Mouse (Mus musculus): Measurements from ENCODE around the gene Plcg1.

The Plcg1 gene

DNA sequence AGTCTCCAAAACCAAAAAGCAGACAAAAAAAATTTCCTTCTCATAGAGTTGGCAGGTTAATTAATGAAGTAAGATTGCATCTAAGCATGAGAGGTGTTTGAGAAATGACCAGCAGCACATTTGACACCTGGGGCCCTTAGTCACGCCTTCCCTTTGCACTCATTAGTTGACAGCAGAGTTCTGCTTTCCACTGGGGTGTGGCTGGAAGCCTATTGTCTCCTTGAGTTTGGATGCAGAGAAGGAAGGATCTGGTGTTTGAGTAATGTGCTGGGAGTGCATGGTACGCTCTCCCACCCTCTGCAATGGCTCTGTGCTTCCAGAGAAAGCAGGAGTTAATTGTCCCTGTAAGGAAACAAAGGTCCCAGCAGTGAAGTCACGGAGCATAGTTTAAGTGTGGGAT is 5.4 kb downstream of the Plcg1 start:
- DNase-seq, result no peak

DNA sequence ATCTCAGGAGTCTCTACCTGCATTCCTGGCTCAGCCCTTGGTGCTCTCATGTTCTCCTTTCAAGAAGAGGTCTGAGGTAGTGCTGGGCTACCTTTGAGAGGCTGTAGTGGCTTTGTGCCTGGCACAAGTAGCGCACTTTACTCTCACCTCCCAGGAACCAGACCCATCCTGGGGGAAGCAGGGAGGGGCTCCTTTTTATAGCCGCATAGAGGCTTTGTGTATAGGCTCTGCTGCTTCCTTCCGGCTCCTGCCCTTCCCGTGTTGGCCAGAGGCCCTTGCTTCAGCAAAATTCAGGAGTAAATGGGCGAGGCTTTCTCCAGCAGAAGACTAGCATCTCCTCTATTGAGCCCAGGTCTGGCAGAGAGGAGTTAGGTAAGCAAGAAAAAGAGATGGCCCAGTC is 7.3 kb downstream of the Plcg1 start:
- DNase-seq, result no peak

DNA sequence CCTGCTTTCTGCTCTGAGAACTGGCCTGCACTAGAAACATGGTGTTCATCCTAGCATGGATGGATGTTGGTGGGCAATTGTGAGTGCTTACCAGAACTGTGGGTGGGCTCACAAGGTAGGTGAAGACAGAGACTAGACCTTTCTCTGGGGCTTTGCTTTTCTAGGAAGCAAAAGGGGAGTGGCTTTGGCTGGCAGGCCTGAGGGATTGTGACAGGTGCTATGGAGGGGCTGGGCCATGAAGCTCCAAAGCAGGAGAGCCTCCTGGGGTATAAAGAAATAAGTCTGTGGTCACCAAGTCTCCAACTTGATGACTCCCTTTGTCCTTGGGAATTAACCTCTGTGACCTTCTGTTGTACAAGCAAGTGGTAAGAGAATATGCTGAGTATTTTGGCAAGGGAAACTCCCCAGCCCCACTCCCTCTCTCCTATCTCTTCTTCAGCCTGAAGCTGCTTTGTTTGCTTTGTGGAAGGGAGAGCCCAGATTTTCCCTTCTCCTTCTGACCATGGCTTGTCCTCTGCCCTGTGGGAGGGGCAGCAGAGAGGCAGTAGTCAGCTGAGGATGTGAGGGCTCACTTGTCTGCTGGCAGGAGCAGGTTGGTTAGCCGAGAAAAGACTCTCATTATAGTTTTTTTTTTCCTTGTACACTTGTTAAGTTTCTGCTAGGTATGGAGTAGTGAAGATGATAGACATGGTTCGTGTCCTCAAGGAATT is 8.7 kb downstream of the Plcg1 start:
- no peak for DNase-seq

DNA sequence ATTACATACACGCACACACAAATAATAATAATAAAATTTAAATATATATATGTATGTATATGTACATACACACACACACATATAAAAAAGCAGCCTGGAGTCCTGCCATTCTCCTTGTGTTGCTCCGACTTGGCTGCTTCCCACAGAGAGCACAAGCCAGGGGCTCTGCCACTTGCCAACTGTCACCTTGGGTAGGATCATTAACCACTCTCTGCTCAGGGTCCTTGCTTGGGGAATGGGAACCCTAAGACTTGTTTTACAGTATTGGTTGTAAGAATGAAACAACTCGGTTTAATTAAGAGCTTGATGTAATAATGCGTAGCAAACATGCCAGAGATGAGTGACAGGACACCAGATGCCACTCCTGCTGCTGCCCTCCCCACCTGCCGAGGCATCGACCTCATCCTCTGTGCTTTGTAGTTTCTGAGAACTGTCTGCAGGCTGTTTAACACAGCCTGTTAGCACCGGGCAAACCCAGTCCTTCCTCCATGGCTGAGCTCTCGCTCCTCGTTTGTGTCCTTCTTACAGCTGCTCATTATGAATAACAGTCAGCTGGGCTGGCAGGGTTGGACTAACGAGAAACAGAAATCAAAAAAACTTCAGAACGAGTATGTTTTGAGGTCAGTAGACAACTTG is 9.5 kb downstream of the Plcg1 start:
- no peak for DNase-seq

DNA sequence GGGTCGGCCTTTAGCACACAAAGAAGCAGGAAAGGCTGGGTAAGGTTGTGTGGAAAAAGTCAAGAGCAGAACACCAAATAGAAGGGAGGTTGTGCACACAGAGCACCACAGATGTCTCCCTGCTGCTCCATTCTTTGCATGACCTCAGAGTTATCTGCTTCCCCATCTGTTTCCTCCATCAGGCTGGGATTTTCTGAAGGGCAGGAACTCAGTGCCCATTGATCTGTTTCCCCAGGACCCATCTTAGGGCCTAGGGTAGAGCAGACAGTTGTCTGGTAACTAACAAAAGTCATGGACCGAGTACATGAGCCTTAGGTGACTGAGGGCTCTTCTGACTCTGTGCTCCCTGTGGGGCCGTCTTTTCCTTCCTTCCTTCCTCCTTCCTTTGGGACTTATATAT is 10.5 kb downstream of the Plcg1 start:
- no peak for DNase-seq

DNA sequence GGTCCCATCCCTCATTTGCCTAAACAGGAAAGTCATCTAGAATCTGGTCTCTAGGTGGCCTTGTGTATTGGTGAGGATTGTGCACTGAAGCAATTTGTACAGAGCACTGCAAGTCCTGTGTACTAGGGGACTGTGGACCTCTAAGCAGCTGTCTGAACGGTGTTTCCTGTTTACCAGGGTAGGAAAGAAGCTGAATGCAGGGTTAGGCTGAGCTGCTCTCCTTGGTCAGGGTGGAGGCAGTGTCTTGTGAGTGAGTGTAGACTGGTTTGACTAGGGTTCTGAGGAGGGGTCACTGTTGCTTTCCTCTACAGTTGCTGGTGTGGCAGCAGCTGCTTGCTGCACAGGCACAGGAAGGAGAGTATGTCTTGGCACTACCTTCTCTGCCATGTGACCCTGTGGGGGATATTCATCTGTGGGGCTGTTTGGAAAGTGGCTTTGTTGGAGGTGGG is 11.1 kb downstream of the Plcg1 start:
- DNase-seq, result peak; percentile 30 to 35

DNA sequence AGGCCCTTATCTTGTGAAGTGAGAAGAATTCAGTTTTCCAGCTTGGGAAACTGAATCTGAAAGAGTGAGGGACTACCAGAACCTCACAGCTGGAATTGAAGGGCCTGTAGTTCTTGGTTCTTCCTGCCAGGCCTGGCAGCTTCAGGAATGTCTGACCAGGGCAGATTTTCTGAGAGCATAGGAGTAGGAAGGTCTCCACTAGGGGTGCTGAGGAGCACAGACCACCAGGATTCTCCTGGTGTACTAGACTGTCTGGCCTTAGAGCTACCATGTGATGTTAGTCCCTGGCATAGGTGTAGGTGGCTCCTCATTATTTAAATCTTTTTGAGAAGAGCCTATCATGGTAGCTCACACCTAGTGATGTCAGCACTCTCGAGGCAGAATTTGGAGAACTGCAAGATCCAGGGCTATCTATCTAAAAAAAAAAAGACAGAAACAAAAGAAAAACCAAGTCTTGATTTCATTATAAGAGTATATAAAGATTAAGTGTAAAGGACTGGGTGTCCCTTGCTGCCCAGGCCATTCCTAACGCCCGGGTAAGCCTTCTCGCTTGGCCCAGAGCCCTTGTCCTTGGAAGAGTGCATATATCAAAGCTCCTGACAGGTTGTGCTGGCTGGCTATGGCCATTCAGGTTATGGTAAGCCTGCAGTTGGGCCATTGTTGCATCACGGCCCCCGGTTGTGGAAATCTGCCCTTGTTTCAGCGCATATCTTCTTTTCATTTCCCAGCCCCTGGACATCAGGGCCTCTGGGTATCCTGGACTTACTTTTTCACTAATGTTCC is 13.1 kb downstream of the Plcg1 start:
- DNase-seq, result peak; percentile 69 to 74

DNA sequence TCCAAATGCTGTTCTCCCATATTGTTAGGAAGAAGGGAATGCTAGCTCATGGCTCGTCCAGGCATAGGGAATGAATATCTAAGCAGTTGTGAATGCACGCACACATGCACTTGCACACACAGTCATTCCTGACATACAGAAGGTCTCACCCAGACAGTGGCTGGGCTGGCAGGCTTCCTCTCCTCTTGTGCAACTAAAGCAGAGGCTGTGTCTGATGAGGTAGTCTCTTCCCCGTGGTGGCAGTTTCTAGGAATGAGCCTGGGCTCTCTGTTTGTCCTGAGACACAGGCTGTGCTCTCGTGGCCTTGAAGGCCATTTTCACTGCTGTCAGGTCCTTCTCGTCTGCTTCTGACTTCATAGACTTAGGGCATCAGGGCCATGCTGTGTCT is 13.7 kb downstream of the Plcg1 start:
- DNase-seq, result no peak

DNA sequence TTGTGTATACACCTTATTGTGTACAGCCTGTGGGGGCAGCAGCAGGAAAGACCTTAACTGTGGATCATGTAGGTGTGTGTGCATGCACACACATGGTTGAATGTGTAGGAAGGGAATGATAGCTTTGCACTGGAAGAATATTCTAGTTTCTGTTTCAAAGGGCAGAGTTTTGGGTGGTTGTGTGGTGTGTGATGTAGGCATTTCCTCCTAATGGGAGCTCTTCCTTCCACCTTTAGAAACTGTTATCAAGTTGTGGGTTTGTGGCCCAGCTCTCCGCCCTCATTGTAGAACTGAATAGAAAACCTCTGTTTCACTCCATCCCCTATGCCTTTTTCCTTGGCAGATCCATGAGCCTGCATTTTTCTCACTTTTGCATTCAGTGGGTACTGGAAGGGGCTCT is 14.4 kb downstream of the Plcg1 start:
- no peak for DNase-seq

DNA sequence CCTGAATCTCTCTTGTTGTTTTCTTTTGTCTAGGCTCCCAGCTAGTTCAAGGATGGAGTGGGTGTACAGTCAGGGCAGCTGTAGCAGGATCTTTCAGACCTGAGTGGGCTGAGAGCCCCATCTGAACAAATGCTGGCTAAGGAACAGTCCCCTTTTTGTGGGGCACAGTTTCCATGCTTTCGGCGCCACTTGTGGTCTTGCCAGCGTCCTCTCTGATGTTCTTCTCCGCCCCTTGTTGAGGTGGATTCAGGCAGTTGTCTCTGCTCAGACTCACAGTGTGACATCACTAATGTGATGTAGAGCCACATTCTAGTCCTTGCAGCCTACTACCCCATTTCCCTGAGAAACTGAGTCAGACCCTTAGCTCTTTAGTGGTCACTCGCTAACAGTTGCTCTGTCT is 15.5 kb downstream of the Plcg1 start:
- DNase-seq, result no peak

DNA sequence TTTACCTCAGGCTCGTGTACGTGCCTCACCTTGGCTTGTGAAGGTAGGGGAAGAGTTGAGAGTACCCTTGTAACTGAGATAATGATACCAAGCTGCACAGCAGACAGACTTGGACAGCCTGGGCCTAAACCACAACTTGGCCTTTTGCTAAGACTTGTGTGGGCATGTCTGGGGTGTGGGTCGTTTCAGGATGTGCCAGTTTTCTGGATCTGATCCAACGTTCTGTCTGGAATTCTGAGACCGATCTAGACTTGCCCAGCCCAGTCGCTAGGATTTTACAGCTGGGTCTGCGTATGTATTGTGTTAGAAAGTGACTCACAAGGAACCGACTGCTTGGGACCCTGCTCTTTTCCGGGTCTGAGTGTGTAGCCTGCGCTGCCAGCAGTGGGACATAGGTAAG is 16.0 kb downstream of the Plcg1 start:
- DNase-seq, result no peak

DNA sequence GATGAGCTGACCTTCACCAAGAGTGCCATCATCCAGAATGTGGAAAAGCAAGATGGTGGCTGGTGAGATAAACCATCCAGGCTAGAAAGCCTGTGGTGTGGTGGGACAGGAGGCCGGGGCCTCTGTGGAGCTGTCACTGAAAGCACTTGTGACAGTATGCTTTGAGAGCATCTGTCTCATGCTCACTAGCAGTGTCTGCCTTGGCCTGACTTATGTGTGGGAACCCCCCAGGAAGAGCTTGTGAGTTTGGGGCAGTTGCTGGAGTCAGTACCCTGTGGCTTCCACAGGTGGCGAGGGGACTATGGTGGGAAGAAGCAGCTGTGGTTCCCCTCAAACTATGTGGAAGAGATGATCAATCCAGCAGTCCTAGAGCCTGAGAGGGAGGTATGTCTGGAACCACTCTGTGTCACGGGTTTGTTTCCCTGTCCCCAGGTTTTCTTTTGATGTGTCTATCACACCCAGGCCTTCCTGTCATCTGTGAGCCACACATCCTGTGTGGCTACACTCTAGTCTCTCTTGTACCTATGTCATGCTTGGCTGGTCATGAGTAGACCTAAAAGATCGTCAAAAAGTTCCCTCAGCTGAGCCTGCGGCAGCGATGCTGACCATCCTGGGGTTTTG is 25.6 kb downstream of the Plcg1 start:
- DNase-seq, result peak; percentile 22 to 33

DNA sequence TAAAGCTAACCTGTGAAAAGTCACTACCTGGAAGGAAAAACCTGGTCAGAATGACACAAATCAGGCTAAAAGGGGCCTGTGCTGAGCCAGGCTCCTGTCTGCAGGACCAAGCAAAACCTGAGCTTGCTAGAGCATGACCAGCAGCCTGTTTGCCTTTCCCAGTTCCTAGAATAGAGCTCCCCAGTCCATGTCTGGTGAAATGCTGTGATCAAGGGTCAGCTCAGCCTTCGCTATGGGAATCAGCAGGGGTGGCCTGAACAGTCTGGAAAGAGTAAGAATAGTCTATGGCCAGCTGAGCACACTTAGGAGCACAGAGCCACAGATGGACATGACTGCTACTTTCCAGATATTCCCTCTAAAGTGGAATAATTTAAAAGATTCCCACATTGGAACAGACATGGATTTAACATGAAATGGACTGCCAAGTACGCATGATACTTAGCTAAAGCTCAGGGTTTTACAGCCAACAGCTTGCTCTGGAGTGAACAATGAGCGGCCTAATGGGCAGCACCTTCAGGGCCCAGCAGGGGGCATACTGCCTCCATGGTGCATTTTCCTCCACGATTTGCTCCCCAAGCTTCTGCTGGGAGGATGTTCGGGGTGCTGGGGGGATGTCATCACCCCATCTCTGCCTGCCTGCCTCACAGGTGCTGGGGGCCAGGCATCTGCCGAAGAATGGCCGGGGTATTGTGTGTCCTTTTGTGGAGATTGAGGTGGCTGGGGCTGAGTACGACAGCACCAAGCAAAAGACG is 29.5 kb downstream of the Plcg1 start:
- DNase-seq, result peak; percentile 19 to 36

DNA sequence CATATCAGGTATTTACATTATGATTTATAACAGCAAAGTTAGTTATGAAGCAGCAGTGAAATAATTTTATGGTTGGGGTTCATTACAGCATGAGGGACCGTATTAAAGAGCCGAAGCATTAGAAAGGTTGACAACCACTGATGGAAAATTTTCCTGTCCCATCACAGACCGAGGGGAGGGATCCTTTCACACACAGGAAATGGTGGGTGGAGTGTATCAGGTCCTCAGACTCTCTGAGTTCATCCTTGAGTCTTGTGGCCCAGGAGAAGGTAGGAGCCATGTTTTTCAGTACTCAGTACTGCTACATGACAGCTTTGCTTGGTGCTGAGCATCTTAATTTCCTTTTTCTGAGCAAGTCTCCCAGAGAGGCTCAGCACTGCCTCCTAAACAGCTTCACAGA is 32.7 kb downstream of the Plcg1 start:
- no peak for DNase-seq

DNA sequence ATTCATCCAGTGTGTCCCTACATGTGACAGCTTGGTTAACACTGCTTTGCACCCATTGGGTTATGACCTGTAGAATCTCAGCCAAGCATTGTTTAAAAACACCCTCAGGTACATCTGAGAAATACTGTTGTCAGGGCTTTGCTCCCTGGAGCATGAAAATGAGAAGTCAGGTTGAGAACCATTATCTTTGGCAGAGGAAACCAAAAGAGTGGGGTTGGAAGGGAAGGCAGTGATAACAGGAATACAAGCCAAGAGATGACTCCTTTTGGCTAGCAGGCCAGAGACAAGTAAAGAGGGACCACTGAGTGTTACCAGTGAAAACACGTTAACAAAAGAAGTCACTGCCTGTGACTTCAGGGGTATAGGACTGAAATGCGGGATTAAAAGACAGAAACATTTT is 33.3 kb downstream of the Plcg1 start:
- no peak for DNase-seq

DNA sequence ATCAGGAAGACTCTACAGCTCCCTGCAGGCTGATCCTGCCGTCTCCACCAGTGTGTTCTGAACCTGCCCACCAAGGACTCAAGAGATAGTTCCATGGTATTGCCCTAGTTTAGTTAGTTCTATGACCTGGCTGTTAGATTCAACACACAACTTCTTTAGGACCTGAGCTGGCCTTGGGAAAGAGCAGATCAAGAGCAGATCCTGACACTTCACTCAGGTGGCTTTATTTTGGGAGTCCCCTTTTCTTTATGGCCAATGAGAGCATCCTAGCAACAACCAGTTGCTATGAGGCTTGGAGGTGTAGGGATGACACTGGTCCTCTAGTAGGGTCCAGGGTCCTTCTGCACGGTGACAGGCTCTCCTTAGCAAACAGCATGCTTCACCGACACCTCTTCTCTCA is 34.0 kb downstream of the Plcg1 start:
- no peak for DNase-seq

DNA sequence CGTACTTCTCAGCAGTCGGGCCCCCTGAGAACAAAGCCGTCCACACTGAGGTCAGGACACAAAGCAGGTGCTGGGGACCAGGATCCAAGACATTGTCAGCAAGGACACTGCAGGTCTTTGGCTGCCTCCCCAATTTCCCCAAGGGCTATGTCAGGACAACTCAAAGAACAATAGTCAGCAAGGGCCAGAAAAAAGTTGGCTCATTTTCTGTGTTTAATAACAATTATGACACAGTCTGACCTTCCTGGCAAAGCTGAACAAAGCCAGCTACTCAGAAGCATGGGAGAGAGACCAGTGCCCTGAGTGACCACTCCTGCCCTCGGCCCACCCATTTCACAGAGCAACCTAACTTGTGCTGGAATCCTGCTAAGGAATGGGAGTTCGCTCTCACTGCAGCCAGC is 35.3 kb downstream of the Plcg1 start:
- no peak for DNase-seq

DNA sequence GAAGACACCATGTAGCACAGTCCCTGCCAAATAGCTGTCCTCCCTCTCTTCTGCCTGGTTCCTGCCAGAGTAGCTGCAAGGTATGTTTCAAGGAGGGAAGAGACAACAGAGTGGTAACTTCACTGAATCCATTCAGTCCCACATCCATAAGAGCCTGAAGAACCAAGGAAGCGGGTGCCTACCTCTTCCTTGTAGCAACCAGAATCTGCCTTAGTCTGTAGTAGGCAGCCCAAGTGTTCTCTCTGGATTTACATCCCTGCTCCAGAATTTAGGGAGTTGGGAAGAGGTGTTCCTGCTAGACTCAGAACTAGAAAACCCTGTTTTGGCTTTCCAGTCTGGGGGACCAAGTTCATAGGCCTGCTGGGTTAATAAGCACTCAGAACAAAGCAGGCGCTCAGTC is 36.1 kb downstream of the Plcg1 start:
- no peak for DNase-seq

DNA sequence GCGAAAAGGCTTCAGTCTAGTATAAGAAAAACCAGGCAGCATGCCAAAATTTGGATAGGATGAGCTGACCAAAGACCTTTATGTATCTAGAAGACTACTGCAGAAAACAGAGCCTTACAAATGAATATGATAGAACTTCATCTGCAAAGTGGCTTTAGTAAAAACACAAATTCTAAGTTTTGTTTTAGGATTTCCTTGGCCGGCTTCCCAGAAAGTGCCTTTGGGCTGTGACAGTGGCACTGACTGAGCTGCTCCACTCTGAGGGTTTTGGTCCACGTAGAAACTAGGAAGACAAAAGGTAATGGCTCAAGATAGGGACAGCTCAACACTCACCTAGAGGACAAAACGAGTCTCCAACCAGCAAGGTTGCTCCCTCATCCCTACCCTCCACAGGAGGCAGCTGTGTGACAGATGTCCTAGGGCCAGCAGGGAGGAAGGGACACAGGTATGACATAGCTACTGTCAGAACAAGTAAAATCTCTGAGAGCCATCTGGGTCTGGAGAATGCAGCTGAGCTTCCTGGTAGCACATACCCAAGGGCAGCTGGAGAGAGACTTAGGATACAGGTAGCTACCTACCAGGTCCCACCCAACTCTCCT is 37.1 kb downstream of the Plcg1 start:
- no peak for DNase-seq

DNA sequence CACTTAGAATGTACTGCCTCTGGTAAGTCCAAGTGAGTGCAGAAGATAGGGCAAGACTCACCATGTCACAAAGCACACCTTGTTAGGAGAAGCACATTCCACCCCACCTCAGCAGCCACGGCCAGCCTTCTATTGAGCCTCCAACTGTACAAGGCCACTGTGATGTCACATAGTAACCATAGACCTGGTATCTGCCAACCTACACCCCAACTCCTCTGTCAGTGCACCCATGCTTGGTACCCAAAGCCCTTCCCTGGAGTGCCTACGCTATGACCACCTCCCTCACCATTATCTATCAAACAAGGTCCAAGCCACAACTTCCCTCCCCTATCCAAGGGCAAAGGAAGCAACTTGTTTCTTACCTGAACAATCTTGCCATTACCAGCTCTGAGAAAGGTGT is 37.9 kb downstream of the Plcg1 start:
- no peak for DNase-seq

DNA sequence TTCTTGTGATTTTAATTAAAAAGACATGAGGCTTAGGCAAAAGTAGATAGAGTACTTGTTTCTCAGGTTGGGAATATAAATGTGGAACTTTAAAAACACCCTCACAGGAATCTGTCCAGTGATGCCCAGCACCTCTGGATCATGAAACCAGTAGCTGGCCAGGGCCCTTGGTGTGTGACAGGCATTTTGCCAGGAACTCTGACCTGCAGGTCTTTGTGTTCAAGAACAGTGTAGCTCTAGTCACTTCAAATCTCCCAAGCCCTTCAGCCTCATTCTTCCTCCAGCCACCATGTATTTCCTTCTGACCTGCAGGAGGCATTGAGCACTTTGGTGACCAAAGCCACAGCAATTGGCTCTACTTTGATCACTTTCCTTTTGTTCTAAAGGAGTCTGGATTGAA is 39.3 kb downstream of the Plcg1 start:
- DNase-seq, result no peak

DNA sequence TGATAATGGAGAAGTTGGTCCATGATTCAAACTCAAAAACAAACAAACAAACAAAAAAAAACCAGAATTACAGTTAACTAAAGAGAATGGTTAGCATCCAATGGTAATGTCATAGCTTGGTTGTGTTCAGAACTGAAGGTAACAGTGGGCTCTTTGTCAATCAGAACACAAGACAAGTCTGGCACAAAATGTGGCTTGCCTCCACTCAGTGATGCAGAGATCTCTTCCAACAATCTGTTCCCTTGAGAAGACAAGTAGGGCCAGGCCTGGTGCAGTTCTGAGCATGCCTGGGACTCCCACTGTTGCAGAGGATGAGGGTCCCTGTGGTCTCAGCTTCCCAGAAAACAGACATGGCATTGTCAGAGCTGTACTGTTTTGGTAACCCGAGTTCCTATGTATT is 39.8 kb downstream of the Plcg1 start:
- no peak for DNase-seq

Data from B cell, adult 2 months (primary cell).